Mouse (Mus musculus) small intestine, adult 2 months (tissue): Measurements from ENCODE around the gene Fn1.

ENCODE experiments used
- CTCF ChIP-seq: fragments of 200-500 bp; IDR thresholded peaks from 2 replicates; pipeline ENCODE4 v1.5.1; 2012; ENCODE audit warnings: low read depth, mild to moderate bottlenecking, control low read depth, inconsistent platforms, low read length, moderate library complexity, mixed read lengths; ENCODE audit not compliant: insufficient replicate concordance, insufficient read length; ENCODE audit errors: extremely low read depth
- POLR2A ChIP-seq: fragments of 200-500 bp; IDR thresholded peaks from 2 replicates; pipeline ENCODE4 v1.6.1; 2012; ENCODE audit warnings: low read depth, mild to moderate bottlenecking, control low read depth, inconsistent platforms, low read length, moderate library complexity

GRCm38 (mm10) chr1:71575987-71576386, 77.0 kb downstream of the Fn1 start:
- no peak for TF ChIP-seq POLR2A
- TF ChIP-seq CTCF, result no peak
